Mouse (Mus musculus) E14TG2a.4 (cell line): ENCODE results near the gene Micu1.
"Not testable (repeated sequence)": the region's sequence is repeated elsewhere in the genome, so short reads cannot be mapped to it uniquely, and the experiment has no call there.

ENCODE experiments used
- H3K27me3 ChIP-seq: 2 replicates; pipeline ENCODE4 v1.6.1; 2014; ENCODE audit warnings: low read length, control low read depth; ENCODE audit not compliant: insufficient read depth
- H3K36me3 ChIP-seq: 2 replicates; pipeline ENCODE4 v1.6.1; 2014; ENCODE audit warnings: low read length, control low read depth; ENCODE audit not compliant: insufficient read depth
- H3K4me1 ChIP-seq: replicated peaks from 2 replicates; pipeline ENCODE4 v1.6.1; 2014; ENCODE audit warnings: low read depth, low read length, control low read depth
- H3K4me3 ChIP-seq: replicated peaks from 2 replicates; pipeline ENCODE4 v1.5.1; 2014; ENCODE audit warnings: mild to moderate bottlenecking, low read length
- H3K9me3 ChIP-seq: 2 replicates; pipeline ENCODE4 v1.6.1; 2014; ENCODE audit warnings: low read length, control low read depth
- CTCF ChIP-seq: conservative IDR thresholded peaks from 2 replicates; pipeline ENCODE4 v1.5.1; 2014; ENCODE audit warnings: low read length
- NANOG ChIP-seq: IDR thresholded peaks from 2 replicates; pipeline ENCODE4 v1.6.1; 2014; ENCODE audit warnings: borderline replicate concordance, low read length, mixed read lengths
- POU5F1 ChIP-seq: IDR thresholded peaks from 2 replicates; pipeline ENCODE4 v1.6.1; 2014; ENCODE audit warnings: low read length, borderline replicate concordance

The Micu1 gene

GRCm38 (mm10) chr10:59702207-59703032 is at the start of gene Micu1:
Gene Micu1 (plus strand): TSS chr10:59702477.
- Histone ChIP-seq H3K9me3 (no peaks in the 10 kb centered on the region), H3K36me3 (no peaks in the 10 kb centered on the region), H3K27me3 (no peaks in the 10 kb centered on the region), H3K4me3 (peak within 1 kb of the TSS; percentile 91), H3K4me1 (peaks cover 34% of the 10 kb centered on the region)
- no peak for TF ChIP-seq CTCF
- TF ChIP-seq POU5F1: no peak
- TF ChIP-seq NANOG: no peak

DNA sequence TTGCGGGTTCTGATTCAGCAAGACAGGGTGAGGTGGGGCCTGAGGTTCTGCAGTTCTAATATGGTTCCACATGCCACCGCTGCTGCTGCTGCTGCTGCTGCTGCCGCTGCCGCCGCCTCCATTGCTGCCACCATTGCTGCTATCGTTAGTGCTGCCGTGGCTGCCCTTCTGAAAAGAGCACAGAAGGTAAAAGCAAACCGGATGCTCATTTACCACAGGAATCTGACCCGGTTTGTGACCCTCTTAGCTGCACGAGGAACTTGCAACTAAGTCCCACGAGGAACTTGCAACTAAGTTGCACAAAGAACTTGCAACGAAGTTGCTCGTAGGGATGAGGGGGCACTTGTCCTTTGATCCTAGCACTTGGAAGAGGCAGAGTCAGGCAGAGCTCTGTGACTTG is 45.5 kb upstream of the Micu1 start:
- Histone ChIP-seq H3K4me1 (no peaks in the 10 kb centered on the region), H3K9me3 (peaks cover 11% of the 10 kb centered on the region; the same call in 1 of the 2 replicates), H3K27me3 (no peaks in the 10 kb centered on the region), H3K4me3 (no peak overlapping the region), H3K36me3 (no peaks in the 10 kb centered on the region)
- TF ChIP-seq NANOG (no peak), CTCF (no peak), POU5F1 (no peak)

- TF ChIP-seq NANOG: no peak
- TF ChIP-seq POU5F1: no peak
- no peak for TF ChIP-seq CTCF
- H3K4me3 ChIP-seq: no peak overlapping the region
- H3K4me1 ChIP-seq: 0 out of 2 replicates have a peak, but pooled peaks cover 4% of the 10 kb centered on the region
- no peaks in the 10 kb centered on the region for H3K36me3 ChIP-seq
- no peaks in the 10 kb centered on the region for H3K27me3 ChIP-seq
- peaks cover 7% of the 10 kb centered on the region; the same call in 1 of the 2 replicates for H3K9me3 ChIP-seq
These were observed 37.5 kb upstream of the Micu1 start for GRCm38 (mm10) chr10:59664765-59665164.

DNA sequence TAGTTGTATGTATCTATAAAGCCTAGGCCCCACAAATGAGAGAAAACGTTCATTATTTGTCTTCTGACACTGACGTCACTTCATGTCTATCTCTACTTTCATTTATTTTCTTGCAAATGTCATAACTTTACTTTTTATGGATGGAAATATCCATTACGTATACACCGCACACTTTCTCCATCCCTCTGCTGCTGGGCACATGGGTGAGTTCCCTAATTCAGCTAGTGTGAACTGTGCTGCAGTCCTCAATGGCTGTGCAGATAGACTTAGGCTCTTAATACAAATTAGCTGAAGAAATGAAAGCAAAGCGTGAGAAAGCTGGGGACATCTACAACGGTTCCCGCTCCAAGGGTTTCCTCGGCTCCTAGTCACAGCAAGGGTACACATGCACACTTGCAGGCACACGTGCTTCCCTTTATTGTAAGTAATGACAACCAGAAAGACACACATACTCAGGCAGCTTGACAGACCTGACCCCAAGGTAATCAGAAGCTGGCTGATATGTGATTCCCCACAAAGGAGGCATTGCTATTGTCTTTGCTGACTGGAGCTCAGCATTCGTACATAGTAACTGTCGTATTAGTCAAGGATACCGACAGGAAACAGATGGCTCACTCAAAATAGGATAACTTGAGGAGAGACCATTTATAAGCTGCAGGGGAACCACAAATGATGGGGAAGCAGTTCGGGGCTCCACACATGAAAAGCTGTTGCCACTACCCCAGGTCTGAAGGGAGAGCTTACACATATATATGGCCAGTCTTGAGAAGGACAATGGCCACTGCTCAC is 36.6 kb upstream of the Micu1 start:
- Histone ChIP-seq H3K4me3 (no peak overlapping the region), H3K9me3 (peaks cover under 1% of the 10 kb centered on the region; the same call in 1 of the 2 replicates), H3K27me3 (no peaks in the 10 kb centered on the region), H3K4me1 (0 out of 2 replicates have a peak, but pooled peaks cover 4% of the 10 kb centered on the region), H3K36me3 (no peaks in the 10 kb centered on the region)
- no peak for TF ChIP-seq NANOG
- TF ChIP-seq CTCF: no peak
- TF ChIP-seq POU5F1: no peak

DNA sequence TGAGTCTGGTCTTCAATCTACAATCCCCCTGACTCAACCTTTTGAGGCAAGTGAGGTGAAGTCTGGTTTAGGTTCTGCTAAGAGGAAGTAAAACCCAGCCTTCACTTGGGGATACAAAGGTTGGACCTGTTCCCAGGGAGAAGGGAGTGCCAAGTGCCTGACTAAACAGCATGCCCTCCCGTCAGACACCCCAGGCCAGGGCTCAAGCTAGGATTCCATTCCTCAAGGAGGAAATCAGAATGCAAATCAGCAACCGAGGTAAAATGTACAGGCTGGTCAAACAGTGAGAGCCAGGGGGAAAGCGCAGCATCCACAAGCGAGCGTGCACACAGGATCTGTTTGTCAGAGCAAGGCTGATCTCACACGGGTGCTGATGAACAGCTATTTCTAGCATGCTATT is 34.9 kb upstream of the Micu1 start:
- 0 out of 2 replicates have a peak, but pooled peaks cover 4% of the 10 kb centered on the region for H3K4me1 ChIP-seq
- H3K9me3 ChIP-seq: no peaks in the 10 kb centered on the region
- H3K27me3 ChIP-seq: no peaks in the 10 kb centered on the region
- TF ChIP-seq CTCF: no peak
- no peak for TF ChIP-seq POU5F1
- TF ChIP-seq NANOG: no peak
- no peak overlapping the region for H3K4me3 ChIP-seq
- H3K36me3 ChIP-seq: no peaks in the 10 kb centered on the region

DNA sequence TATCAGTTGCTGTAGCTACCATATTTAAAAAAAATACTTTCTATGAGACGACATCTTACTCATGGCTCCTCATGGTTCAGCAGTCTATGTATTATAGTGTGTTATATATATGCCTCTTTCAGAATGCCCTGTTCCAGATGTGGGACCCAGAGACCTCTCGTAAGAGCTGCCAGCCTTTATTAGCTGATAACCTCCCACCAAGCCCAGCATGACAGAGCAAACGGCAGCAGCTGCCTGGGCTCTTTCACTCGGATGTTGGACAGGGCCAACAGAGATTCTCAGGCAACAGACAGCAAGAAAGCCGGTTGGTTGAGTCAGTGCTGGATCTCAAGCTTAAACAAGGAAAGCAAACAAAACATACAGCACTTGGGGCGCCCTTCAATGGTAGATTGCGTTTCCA is 33.8 kb upstream of the Micu1 start:
- TF ChIP-seq CTCF (no peak), POU5F1 (no peak), NANOG (no peak)
- Histone ChIP-seq H3K27me3 (no peaks in the 10 kb centered on the region), H3K36me3 (no peaks in the 10 kb centered on the region), H3K4me1 (0 out of 2 replicates have a peak, but pooled peaks cover 4% of the 10 kb centered on the region), H3K9me3 (no peaks in the 10 kb centered on the region), H3K4me3 (no peak overlapping the region)

- H3K36me3 ChIP-seq: no peaks in the 10 kb centered on the region
- no peaks in the 10 kb centered on the region for H3K27me3 ChIP-seq
- TF ChIP-seq CTCF: no peak
- no peak for TF ChIP-seq NANOG
- TF ChIP-seq POU5F1: no peak
- H3K9me3 ChIP-seq: peaks cover 7% of the 10 kb centered on the region
- H3K4me1 ChIP-seq: no peaks in the 10 kb centered on the region
- no peak overlapping the region for H3K4me3 ChIP-seq
These were observed 24.4 kb upstream of the Micu1 start for GRCm38 (mm10) chr10:59677836-59678235.

- H3K4me1 ChIP-seq: no peaks in the 10 kb centered on the region
- TF ChIP-seq NANOG (no peak), POU5F1 (no peak), CTCF (no peak)
- no peak overlapping the region for H3K4me3 ChIP-seq
- H3K36me3 ChIP-seq: no peaks in the 10 kb centered on the region
- peaks cover 7% of the 10 kb centered on the region for H3K9me3 ChIP-seq
- H3K27me3 ChIP-seq: no peaks in the 10 kb centered on the region
These were observed 23.1 kb upstream of the Micu1 start for GRCm38 (mm10) chr10:59679189-59679588.

GRCm38 (mm10) chr10:59685586-59685985 is 16.7 kb upstream of the Micu1 start:
- not testable (repeated sequence) for H3K36me3 ChIP-seq, H3K27me3 ChIP-seq

More at GRCm38 (mm10) chr10:59685586-59685985, 16.7 kb upstream of the Micu1 start:
- H3K4me3 ChIP-seq, H3K4me1 ChIP-seq, H3K9me3 ChIP-seq: not testable (repeated sequence)
